Mouse (Mus musculus) left cerebral cortex, adult 18-20 months (tissue): ENCODE measurements around the gene Aicda. TPM values are rescaled to one million over a fixed set of nuclear protein-coding genes. Genes with fewer than 3 reads are reported as not detected.
A peak's percentile ranks its signal among the peaks of the same experiment; 100 is the strongest.

Source experiments
- DNase-seq, 2 experiments: peaks; one replicate each; pipeline ENCODE4 v3.0.0; 2021 to 2022; ENCODE audit warnings: low spot score in 2 of 2, mixed read lengths in 1 of 2
- total RNA-seq, 2 experiments: library from RNA; stranded (reverse); gene quantifications; 2 replicates each; pipeline ENCODE4 v1.2.3; 2021

Gene Aicda
- total RNA-seq, 2 experiments from 2014 or later = not detected

DNA sequence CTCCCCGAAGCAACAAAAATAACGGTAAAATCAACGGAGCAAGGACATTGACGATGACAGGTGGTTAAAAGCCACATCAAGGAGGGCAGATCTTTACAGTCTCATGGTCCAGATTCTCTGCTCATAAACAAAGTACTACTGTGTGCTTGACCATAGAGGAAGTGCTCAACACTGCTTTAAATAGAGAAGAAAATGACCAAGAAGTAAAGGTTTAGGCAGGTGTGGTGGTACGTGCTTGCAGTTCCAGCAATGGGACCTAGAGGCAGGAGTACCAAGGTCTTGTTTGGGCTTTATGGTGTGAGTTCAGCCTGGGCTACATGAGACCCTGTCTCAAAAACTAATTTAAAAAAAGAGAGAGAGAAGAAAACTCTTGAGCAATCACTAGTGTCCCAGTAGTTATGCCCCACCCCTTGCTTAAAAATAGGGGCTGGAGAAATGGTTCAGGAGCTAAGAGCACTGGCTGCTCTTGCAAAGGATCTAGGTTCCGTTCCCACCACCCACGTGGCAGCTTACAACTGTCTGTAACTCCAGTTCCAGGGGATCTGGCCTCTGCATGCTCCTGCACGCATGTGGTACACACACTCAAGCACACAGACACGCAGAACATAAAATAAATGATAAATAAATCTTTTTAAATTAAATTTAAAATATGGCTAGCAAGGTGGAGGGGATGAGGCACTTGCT is 45.6 kb downstream of the Aicda start:
- DNase-seq = no peak

- DNase-seq = no peak
These were observed 46.6 kb downstream of the Aicda start for GRCm38 (mm10) chr6:122600066-122600646.

- no peak for DNase-seq
These were observed 47.4 kb downstream of the Aicda start for GRCm38 (mm10) chr6:122601031-122601430.

GRCm38 (mm10) chr6:122601615-122602014 is 48.0 kb downstream of the Aicda start:
- no peak for DNase-seq

DNA sequence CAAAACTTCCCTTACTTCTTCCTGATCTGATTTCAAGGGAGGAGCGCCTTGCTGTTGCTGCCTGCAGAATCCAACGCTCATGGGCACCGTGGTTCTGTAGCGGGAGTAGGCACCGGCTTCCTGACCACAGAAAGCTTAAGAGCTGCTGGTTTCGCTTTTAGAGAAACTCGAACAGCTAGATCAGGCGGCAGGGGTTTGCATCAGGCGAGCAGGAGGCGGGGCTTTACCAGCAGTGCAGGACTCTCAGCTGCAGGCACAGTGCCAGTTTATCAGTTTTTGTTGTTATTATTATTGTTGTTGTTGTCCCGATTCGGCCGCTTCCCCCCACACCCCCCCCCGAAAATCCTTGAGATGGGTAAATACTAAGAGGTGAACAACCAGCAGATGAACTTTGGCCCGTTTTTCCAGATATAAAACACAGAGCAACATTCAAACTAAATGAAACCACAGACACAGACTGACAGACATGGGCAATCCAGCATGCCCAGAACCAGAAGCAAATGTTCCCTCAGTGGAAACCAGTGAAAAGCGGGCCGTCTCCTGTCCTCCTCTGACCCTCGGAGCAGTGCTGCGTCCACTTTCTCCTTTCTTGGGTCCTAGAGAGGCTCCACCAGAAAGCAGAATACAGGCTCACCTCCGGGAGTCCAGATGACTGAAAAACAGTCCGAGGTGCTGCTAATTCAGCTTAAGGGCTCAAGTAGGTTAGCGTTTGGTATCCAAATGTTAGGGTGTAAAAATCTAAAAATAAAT is 48.8 kb downstream of the Aicda start, which contains the start of gene Apobec1:
TSS of gene Apobec1 (minus strand) at position 203 of the 750 bp plus-strand sequence.
- peak; percentile 17 to 35 for DNase-seq

- no peak for DNase-seq
These were observed 49.4 kb downstream of the Aicda start for GRCm38 (mm10) chr6:122602992-122603322.

DNA sequence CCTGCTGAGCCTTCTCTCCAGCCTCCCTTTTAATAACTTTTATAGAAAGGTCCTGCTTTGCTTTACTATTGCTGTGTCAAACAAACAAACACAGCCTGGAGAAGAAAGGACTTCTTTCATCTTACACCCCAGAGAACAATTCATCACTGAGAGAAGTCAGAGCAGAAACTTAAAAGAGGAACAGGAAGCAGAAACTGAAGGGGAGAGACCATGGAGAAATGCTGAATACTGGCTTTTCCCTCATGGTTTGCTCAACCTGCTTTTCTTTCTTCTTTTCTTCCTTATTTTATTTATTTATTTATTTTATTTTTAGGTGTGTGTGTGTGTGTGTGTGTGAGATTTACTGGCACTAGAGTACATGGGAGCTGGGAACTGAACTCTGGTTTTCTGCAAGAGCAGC is 50.7 kb downstream of the Aicda start:
- DNase-seq = no peak

GRCm38 (mm10) chr6:122605483-122605882 is 51.9 kb downstream of the Aicda start:
- DNase-seq = no peak

DNA sequence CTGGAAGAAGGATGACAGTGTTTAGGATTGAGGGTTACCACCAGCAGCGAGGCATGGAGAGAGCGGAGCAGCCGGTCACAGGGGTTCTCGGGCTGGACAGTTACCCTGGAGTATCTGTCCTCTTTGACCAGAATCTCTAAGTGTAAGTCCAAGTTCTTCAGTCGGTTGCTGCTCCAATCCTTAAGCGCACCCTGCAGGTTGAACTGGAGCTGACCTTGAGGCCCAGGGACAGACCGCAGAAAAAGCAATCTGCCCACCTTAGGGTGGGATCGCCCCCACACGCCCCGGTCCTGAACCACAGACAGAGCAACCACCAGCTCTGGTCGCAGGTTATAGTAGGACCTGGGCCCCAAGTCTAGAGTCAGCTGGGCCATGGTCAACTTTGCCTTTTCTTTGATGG is 53.1 kb downstream of the Aicda start:
- no peak for DNase-seq

DNA sequence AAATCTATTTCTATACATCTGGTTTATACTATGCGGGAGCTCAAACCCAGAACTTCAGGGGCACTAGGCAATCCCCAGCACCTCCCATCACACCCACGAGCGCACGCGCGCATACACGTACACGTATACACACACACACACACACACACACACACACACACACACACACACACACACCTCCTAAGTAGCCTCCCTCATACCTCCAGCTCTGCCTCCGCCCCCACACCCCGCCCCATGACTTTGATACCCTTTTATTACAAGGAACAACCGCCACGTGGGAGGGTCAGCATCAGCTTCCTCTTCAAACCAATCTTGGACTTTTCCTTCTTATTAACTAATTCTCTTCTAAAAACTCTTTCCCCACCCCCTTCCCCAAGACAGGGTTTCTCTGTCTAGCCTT is 54.1 kb downstream of the Aicda start:
- no peak for DNase-seq

- DNase-seq = no peak
These were observed 55.1 kb downstream of the Aicda start for GRCm38 (mm10) chr6:122608434-122609376.

DNA sequence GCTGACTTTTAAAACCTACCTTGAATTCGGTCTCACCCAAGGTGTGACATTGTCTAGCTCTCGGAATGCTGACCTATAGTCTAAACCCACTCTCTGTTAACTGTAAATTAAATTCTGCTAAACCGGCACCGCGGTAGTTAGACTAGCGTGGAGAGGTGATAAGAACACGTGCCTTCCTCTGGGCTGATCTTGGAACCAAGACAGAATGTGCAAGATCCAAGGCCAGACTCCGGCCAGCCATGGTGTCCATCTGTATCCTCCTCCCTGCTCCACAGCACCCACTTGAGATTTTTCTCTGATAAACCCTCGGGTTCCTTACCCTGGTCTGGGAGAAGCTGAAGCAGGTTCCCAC is 55.8 kb downstream of the Aicda start:
- DNase-seq = no peak

- no peak for DNase-seq
These were observed 56.2 kb downstream of the Aicda start, which contains the start of gene Gdf3 for GRCm38 (mm10) chr6:122609771-122610170. Gene Gdf3, minus strand, starts transcription at chr6:122610087.

- no peak for DNase-seq
These were observed 58.8 kb downstream of the Aicda start for GRCm38 (mm10) chr6:122612426-122612825.

Other genes starting within 250 kb of the Aicda start
- 10 to 100 TPM; 72.9 to 79.3 TPM for gene M6pr, start 245.1 kb upstream of the Aicda start, total RNA-seq
- gene Phc1, start 213.2 kb upstream of the Aicda start, total RNA-seq = 10 to 100 TPM; 58.2 to 62.3 TPM
- gene Rimklb, start 55.0 kb upstream of the Aicda start, total RNA-seq = 10 to 100 TPM; 56.3 to 59.9 TPM
- under 1 TPM; 0.40 to 0.96 TPM for gene Mfap5, start 48.0 kb upstream of the Aicda start, total RNA-seq
- 1 to 10 TPM; 1.2 to 1.7 TPM for gene Apobec1, start 48.6 kb downstream of the Aicda start, total RNA-seq
- not detected for gene Gdf3, start 56.3 kb downstream of the Aicda start, total RNA-seq
- not detected for gene Dppa3, start 72.6 kb downstream of the Aicda start, total RNA-seq
- gene Nanog, start 153.7 kb downstream of the Aicda start, total RNA-seq = not detected
- 100 to 1,000 TPM; 120 to 139 TPM for gene Slc2a3, start 247.8 kb downstream of the Aicda start, total RNA-seq